Mouse (Mus musculus) cerebellum, adult 18-20 months (tissue): ENCODE measurements around the gene AW549877.

Experiments used
- DNase-seq, 2 experiments: peaks; one replicate each; pipeline ENCODE4 v3.0.0; 2021

The AW549877 gene

DNA sequence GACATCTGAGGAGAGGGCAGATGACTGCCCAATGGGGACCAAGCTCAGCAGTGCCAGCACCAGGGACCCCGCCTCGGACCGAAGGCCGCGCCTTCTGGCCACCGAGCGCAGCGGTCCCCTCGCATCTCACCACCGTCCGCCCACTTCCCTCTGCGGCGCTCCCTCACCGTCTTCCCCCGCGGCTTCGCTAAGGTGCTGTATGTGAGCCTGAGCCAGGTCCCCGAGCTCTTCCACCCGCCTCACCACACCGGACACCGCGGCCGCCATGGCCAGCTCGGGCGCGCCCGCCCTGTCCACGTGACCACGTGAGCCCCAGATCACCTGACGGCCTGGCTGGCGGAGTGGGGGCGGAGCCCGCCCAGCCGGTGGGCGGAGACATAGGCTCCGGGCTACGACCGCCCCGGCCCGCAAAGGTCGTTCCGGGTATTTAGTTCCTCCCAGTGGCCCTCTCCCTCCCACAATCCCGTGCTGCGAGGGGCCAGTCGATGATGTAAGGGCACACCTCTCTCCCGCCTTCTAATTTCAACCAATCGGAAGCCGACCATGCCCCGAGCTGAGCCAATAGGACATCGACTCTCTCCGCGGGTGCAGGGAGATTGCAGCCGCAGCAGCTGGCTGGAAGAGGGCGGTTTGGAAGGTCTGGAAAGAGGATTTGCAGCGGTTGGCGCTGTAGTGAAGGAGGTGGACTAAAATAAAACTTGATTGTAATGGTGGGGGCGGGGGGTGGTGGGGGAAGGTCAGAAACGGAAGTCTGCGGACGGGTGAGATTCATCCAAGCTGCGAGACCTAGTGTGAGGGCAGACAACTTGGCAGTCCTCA is at the start of gene AW549877:
Gene AW549877, minus strand, starts transcription at position 297 of the 819 bp plus-strand sequence.
- DNase-seq, result peak; percentile 99

DNA sequence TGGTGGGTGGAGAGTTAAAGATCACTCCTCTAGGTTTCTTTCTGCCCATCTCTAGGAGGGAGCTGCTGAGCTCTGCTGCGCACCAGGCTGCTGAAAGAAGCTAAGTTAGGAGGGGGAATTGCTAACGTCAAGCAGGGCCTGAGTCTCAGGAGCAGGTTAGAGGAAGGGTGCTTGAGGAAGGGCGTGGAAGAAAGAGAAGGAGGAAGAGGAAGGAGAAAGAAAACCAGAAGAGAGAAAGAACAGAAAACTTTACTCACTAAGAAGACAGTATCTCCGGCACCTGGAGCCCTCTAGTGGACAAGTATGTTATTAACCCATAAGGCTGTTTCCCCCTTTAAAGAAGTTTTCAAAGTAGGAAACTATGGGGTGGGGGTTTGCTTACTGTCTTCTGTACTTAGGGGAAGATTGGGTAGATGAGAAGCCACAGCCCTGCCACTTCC is 47.5 kb upstream of the AW549877 start:
- no peak for DNase-seq

DNA sequence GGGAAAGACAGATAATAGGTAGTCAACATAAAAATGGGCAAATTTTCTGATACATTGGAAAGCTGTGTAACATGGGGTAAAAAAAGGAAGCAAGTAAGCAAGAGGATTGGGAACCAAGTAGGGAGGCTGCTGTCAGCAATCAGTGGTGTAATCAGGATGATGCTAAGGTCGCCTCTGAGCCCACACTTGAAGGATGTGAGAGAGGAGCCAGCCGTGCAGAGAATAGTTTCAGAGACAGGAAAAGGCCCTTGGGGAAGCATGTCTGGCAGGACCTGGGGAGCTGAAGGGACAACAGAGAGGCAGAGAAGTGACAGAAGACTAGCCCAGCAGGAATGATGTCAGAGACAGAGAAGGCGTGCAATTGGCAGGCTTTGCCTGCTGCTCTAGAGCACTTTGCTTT is 46.9 kb upstream of the AW549877 start:
- no peak for DNase-seq

DNA sequence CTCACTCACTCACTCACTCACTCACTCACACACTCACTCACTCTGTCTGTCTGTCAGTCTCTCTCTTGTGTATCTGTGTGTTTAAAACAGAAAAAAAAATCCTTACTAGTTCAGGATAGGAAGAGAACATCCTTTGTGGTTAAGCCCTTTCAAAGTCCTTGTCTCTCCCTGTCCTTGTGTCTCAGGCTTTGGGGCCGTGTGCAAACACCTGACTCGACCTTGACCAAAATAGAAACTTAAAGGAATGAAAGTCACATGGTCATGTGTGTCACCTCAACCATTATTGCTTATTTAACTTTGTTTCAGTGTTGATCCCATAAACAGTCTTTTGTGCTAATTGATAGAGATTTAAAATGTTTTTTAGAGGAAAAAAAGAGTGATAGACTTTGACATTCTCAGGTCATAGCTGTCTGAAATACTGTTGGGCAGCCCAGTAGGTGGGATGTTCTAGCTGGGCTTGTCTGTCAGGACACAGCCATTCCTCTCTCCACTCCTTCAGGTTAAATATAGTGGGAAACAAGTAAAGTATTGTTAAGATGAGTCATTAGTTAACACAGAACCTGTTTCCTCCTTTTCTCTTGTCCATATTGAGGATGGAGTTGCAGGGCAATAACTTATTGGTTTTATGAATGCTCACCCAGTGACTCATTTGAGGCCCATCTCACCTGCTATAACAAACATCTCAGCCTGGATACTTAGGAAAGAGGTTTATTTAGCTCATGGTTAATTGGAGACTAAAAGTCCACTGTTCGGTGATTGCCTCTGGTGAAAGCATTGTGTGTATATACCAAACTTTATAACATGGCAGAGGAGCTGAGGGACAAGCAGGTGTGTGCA is 37.8 kb upstream of the AW549877 start:
- DNase-seq, result no peak

DNA sequence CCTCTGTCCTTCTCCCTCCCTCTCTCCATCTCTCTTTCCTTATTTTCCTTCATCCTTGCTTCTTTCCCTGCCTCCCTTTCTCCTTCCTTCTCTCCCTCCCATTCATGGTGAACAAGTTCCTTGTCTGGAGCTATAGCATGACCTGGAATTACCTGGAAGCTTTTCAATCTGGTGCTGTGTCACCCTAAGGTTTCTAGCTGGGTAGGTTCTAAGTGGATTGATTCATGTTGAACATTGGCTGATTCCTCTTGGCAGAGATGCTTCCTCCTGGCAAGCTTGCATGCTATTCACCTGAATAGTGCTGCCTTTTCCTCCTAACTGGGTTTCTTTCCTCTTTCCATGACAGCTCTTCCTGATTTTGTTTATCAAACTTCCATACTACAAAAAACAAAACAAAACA is 33.4 kb upstream of the AW549877 start:
- peak; percentile 35 to 54 for DNase-seq

DNA sequence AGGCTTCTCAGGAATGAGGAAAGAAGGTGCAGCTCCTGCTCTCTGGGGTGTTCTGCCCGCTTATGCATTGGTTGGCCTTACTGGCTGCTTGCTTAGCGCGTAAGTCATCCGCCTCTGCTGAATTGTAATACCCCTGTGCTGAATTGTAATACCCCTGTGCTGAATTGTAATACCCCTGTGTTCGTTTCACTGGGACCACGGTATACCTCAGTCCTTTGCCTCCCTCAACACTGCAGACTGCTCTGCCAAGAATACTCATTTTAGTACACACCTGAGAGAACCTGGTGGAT is 32.8 kb upstream of the AW549877 start:
- DNase-seq, result no peak

DNA sequence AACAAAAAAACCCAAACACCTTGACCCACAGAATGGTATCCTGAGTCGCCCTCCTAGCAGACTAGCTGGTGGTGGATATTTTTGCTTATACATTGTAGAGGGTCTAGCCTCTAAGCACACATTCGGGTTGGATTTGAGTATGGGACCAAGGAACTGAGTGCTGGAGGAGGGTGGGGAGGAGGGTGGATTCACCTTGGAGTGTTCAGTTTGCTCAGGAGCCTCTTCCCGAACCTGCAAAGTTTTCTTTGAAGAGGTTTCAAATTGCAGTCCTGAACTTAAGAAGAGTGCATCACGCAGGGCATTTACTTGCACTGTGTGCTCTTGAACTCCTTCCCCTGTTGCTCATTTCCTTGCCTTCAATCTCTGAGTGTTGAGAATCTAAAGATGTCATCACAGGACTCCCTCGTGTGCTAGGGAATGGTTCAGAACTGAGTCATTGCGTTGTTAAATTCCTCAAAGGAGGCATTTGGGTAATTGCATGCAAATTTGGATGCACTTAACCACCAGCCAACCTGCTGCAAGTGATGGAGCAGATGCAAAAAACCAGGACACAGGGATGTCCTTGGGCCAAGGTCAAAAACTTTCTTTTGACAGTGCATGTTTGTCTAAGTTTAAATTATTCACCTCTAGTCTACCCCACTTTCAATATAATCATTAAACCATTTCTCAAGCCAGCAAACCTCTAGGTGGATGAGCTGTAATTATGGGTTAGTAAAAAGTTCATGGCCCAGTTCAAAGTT is 32.3 kb upstream of the AW549877 start:
- no peak for DNase-seq

DNA sequence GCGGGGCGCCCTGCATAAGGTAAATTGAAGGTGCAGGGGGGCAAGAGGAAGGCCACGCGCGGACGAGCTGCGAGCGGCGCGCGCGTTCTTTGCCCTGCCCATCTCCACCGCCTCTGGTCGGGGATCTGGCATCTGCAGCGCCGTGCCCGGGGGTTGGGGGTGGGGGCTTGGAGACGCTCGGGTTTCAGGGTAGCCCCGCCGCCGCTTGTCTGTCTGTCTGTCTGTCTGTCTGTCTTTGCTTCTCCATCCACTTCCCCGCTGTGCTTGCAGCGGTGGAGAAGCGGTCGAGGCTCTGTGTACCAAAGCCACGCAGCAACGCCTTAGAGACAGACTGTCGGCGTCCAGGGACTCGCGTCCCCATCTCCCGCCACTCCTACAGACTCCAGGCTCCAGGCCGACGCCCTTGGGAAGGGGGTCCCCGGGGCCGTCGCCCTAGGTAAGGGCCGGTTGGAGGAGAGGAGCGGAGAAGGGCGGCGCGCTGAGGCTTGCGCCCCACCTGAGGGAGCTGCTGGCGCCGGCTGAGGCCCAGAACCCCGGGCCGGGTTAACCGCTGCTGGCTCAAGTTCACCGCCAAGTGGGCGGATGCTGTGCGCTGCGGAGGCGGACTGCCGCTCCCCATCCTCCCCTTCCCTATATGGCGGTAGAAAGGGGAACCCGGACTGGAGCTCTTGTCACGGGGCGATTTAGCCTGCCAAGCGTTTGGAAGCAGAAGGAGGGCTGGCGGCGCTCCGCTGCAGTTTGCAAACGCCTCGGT is 31.5 kb upstream of the AW549877 start:
- DNase-seq, result peak; percentile 86 to 89

DNA sequence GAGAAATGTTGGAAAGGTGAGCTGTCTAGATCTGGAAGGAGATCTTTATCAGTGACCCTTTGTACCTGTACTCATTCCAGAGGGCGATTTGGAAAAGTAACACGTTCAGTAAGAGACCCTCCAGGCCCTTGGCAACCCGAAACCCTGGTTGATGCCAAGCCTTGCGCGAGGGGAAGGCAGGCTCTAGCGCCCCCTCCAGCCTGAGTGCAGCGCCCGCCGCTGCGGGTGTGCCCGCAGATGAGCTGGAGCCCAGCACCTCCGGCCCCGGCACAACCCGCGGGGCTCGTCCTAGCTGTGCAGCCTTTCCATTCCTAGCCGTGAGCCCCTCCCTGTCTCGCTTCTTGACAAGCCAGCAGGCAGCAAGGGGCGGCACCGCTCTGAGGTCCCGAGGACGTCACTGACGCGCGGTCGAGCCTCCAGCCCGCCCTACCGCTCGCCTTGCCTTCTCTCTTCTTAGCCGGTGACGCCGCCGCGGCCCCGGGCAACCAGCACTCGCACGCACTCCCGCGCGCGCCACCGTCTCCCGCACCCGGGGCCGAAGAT is 30.8 kb upstream of the AW549877 start, which contains the start of gene Oxct1:
Gene Oxct1, plus strand, starts transcription at position 153 of the 543 bp plus-strand sequence.
- DNase-seq, result peak; percentile 93 to 96

DNA sequence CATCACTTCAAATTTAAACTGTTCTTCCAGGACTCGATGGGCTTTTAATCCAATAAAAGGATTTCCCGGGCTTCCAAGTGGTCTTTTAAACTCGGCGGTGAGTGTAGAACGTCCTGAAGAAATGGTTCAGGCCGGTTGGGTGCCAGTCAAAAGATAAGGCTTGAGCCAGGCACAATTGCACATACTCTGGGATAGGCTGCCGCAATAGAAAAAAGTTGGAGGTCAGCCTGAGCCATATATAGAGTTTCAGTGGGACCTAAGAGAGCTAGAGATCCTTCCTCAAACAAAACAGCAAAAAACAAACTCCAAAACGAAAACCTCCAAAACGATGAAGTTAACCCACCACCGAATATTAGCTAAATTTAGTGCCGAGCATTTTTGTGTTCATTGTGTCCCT is 30.0 kb upstream of the AW549877 start:
- peak in 1 of 2 experiments; percentile 24 for DNase-seq

DNA sequence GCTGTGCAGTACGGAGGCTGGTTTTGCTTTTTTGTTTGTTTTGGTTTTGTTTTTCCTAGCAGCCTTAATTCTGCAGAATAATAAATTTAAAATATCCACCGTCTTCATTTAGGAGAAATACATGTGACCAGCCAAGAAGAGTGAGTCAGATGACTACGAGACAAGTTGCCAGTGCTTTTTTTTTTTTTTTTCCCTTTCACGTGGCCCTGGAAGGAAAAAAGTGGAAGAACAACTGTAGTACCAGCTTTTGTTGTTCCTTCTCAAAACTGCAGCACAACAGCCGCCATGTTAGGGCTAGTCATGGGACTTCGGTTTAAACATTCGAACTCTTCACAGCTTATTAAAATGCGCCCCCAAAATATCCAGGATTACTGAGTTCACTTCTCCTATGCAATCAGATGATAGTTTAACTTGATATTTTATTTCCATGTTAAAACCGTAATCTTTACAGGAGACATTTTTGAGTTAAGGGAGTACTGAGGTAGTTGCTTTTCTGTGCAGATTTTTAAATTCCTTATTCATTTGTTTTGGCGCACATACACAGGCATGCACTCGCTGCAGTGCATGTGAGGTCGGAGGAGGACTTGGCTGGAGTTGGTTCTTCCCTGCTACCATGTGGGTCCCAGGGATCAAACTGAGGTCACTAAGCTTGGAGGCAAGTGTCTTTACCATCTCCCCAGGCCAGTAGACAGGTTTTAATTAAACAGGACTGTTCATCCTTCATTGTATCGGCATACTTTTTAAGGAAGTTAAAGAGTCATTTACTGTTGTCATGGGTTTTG is 29.4 kb upstream of the AW549877 start:
- DNase-seq, result no peak

DNA sequence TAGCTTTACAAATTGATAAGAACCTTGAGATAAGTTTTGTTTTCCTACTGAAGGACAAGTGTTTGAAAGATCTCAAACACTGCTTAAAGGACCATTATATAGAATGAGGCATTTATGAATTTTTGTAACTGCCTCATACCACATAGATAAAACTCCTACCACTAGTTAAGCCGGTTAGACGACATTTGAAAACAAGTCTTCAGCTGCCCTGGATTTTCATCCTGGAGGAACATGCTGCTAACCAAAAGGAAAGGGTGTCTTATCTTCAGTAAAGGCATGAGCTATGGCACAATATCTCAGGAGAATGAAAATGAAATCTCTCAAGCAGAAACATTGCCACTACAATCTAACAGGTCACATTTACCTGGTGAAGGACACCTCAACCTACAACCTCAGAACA is 28.2 kb upstream of the AW549877 start:
- no peak for DNase-seq

DNA sequence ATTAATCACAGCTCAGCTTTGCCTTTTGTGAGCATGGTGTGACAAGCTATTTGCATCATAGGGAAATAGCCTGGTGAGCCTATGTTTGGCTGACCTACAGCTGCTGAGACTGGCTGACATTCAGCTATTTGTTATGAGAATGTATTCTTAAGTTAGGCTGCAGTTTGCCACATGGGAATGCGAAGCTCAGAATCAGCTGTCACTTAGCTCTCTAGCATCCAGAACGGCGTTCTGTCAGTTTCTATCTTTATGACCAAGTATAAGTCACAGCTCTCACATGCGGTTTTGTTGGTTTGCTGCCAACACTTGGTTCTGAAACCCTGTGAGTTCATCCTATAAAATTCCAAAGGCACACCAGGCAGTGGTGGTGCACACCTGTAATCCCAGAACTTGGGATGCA is 25.2 kb upstream of the AW549877 start:
- no peak for DNase-seq

DNA sequence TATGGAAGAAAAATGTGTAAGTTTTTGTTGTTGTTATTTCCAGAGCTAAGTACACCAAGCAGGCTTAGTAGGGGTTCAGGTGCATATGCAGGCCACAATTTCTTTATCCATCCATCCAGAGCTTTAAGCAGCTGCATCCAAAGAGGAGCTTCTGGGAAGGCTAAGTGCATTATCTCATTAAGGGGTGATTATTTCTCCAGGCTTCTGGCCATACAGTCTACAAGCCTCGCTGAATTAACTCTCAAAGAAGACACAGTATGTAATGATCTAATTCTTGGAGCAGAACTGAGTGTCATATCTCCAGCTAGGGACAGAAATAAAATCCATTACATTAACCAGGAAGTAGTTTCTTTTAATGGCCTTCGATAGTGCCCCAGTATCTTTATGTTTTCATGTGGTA is 18.3 kb upstream of the AW549877 start:
- no peak for DNase-seq

DNA sequence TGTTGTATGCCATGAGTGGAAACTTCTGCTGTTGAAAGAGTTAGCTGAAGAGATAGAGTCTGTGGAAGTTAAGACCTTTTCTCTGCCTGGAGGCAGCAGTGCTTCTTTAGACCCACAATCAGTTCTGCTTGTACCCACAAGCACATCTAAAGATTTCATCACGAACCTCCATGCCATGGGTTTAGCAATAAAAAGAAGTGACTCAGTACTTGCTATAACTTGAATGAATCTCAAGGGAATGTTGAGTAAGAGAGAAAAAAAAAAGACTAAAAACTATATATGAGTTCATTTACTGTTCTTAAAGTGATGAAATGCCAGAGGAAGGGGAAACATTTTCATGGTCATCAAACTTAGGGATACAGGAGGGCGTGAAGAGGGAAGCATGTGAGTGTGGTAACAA is 5.0 kb upstream of the AW549877 start:
- no peak for DNase-seq

DNA sequence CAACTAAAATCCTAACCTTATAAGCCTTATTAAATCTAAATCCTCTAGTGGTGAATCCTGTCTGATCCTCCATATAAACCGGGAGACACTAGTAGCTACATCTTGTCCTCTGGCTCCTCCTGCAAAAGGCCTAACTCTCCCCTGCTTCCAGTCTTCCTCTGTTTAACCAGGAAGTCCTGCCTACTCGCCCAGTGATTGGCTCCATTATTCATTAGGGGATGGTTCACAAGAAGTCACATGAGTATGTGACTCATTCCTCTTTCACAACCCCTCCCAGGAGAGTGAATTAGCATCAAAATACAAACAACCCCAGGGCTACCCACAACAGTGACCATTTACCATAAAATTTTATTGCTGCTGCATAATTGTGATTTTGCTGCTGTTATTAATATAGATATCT is 3.6 kb upstream of the AW549877 start:
- no peak for DNase-seq

DNA sequence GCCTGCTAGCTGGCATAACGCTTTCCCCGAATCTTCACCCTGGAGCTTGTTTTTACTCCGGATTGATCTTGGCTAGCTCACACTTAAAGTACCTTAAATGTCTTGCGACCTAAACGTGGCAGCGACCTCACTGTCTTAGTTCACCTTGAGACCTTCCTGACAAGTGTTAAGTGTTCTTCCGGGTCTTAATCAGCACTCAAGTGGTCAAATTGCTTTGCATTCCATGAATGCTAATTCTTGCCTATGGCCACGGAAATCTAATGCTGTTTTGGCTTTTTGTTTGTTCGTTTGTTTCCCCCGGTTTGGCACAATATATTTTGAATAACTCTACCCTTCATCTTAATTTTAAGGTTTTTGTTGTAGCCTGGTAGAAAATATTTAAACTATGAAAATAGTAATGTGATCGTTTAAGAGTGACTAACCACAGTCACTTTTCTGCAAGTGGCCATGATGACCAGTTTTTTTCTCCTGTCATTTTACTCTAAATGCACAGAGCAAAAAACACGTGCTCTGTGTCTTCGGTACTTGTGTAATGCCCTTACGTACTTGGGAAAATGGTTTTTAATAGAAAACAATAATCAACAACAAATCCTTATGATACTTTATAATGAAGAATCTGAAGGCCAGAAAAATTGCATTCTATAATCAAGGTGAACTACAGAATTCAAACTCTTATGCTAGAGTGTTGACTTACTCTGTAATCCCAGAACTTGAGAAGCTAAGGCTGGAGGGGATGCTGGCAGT is 895 bp upstream of the AW549877 start:
- no peak for DNase-seq

DNA sequence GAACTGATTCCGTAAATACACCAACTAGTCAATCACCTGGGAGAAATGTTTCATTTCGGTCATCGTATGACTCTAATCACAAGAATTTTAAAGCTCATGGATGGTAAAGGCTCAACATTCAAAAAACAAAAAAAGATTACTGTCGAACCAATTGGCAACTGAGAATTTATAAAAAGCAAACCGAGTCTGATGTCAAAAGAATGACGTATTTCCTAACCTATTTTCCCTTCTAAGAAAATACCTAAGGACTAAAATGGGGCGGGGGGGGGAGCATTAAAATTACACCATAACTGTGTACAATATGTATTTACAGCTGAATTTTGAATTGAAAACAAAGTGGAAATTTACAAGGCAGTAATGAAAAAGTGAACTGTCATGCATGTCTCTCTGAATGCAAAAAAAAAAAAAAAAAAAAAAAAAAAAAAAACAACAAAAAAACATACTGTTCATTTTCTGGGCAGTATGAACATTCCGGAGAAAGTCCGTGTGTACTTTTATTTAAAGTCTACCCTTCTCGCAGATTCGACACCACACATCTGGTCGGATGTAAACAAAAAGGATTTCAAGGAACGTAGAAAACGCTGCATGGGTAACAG is 594 bp downstream of the AW549877 start:
- no peak for DNase-seq

DNA sequence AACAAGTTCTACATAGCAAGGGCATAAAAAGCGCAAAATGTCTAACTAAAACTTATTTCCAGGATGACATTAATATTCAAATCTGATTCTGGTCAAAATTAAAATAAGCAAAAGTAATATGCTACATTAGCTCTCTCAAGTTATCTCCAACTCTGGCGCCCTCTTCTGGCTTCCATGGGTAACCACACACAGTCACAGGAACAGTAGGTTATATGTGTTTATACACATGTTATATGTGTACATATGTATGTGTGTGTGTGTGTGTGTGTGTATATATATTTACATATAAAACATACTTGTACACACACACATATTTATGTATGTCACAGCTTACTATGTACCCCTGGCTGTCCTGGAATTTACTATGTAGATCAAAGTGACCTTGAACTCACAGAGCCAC is 7.6 kb downstream of the AW549877 start:
- DNase-seq, result no peak

DNA sequence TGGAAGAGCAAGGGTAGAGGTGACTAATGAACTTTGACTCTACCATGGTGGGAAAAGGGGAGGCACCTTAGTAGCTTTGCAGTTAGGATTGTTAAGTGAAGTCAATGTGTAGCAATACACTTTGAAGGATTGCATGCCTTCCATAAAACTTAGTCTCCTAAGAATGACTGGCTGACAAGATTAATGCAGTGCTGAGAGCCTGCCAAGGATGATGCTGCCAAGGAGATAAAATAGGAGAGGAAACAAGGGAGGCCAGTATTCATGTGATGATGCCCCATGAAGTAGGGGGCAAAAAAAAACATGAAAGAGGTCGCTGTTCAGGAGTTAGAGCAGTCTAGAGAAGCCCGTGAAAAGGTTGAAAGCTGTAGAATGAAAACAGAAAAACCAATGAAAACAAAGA is 10.7 kb downstream of the AW549877 start:
- DNase-seq, result no peak
